Mouse (Mus musculus) mouse embryonic stem cell (cell line): Measurements from ENCODE around the gene Tmem132c.

Source experiments
- in situ Hi-C, 2 experiments: fragments of 300-500 bp; cut with MboI; formaldehyde crosslinking; loops; 1 replicate in 1 of 2; 3 replicates in 1 of 2; pipeline ENCODE4 v1.14.3; 2019 to 2020; ENCODE audit warnings: low sequenced_read_pairs in 2 of 2, low pct_unique_long_range_greater_than_20kb in 1 of 2, mixed read lengths in 1 of 2; ENCODE audit not compliant: unreplicated experiment in 1 of 2

Gene Tmem132c

GRCm38 (mm10) chr5:127611881-127612280, 370.3 kb downstream of the Tmem132c start:
- in situ Hi-C loops = no loop called here

GRCm38 (mm10) chr5:127612397-127612796, 370.8 kb downstream of the Tmem132c start:
- in situ Hi-C loops = no loop called here
